Mouse (Mus musculus) embryonic facial prominence, embryonic 14.5 days (tissue): ENCODE measurements around the gene Rps27a. TPM values are rescaled to one million over a fixed set of nuclear protein-coding genes. Genes with fewer than 3 reads are reported as not detected.

ENCODE experiments used
- ATAC-seq: fragments of 200-750 bp; cut with Nextera tagmentation; 2 replicates; pipeline ENCODE4 v1.8.0; 2017; ENCODE audit warnings: low read depth, moderate number of reproducible peaks, moderate TSS enrichment
- DNase-seq: peaks from one replicate; pipeline ENCODE4 v3.0.0-alpha.2; 2015; ENCODE audit warnings: low spot score
- H3K27ac ChIP-seq: fragments of 300-500 bp; sonication (generic); replicated peaks from 2 replicates; pipeline ENCODE4 v1.5.1; 2014; ENCODE audit warnings: low read depth, mild to moderate bottlenecking, low read length, moderate library complexity
- H3K27me3 ChIP-seq: fragments of 300-500 bp; sonication (generic); replicated peaks from 2 replicates; pipeline ENCODE4 v1.6.1; 2014; ENCODE audit warnings: low read length; ENCODE audit not compliant: control insufficient read depth, insufficient read depth
- H3K36me3 ChIP-seq: fragments of 300-500 bp; sonication (generic); 2 replicates; pipeline ENCODE4 v1.6.1; 2014; ENCODE audit warnings: low read length, mixed read lengths; ENCODE audit not compliant: control insufficient read depth, insufficient read depth
- H3K4me1 ChIP-seq: fragments of 300-500 bp; sonication (generic); 2 replicates; pipeline ENCODE4 v1.6.1; 2014; ENCODE audit warnings: antibody characterized with exemption, low read length; ENCODE audit not compliant: control insufficient read depth, insufficient read depth
- H3K4me2 ChIP-seq: fragments of 300-500 bp; sonication (generic); 2 replicates; pipeline ENCODE4 v1.6.1; 2014; ENCODE audit warnings: low read depth, mild to moderate bottlenecking, low read length, moderate library complexity, mixed read lengths
- H3K4me3 ChIP-seq: fragments of 300-500 bp; sonication (generic); 2 replicates; pipeline ENCODE4 v1.5.1; 2014; ENCODE audit warnings: low read depth, mild to moderate bottlenecking, low read length
- H3K9ac ChIP-seq: fragments of 300-500 bp; sonication (generic); 2 replicates; pipeline ENCODE4 v1.6.1; 2014; ENCODE audit warnings: low read depth, mild to moderate bottlenecking, low read length, moderate library complexity, mixed read lengths
- H3K9me3 ChIP-seq: fragments of 300-500 bp; sonication (generic); 2 replicates; pipeline ENCODE4 v1.6.1; 2016; ENCODE audit warnings: low read length; ENCODE audit not compliant: control insufficient read depth
- WGBS: fragments of 180-500 bp; shearing (Covaris S2); extraction: QIAGEN DNeasy Blood & Tissue Kit; methylation state at CpG from one replicate; pipeline ENCODE4 v1.1.7; 2014; 5-methylcytosine and 5-hydroxymethylcytosine counted together
- polyA plus RNA-seq: library from polyadenylated mRNA; unstranded; fragments of >200 nt; fragmentation: Nextera tagmentation; extraction: Ambion mirVana; gene quantifications from 2 replicates; pipeline ENCODE4 v1.2.1, GENCODE M21; 2014

Gene Rps27a
- polyA plus RNA-seq, 1 experiment from 2014 or later: 1,473 TPM

DNA sequence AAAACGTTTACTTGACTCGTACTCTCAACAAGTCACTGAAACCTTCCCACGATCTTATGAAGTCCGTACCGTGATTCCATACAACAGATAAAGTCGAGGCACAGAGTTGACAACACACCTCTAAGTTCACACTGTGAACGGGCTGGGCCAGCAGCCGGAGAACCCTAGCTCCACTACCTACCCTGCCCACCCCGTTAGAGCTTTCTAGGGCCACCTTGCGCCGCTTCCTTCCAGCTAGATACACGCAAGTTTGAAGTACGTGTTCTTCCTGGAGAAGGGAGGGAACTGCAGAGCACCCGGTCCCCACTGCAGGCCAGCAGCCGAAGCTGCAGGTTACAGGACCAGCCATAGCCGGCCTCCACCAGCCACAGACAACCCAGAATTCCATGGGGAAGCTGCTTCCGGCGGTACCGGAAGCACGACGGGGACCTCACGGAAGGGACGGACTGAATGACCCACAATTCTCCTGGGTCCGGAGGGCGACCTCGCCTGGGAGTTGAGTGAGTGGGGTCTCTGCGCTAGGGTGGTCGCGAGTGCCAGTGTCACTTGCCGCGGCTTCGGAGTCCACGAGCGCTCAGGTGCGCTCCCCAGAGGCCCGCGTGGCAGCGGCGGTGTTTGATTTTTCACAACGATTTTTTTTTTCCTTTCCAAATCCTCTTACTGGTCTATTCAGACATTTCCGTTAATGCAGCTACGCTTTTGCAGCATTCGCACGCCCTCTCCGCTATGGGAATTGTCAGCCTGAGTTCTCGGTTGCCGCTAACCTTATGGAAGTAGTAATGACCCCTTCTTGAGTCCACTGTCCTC, 21.7 kb downstream of the Rps27a start, which contains the start of gene Mtif2:
Gene Mtif2, plus strand, starts transcription at position 421 of the 807 bp plus-strand sequence.
- Histone ChIP-seq H3K27me3 (no peaks in the 10 kb centered on the region), H3K4me3 (peak within 1 kb of the TSS; percentile 71), H3K36me3 (peaks cover 12% of the 10 kb centered on the region), H3K9ac (peak within 1 kb of the TSS; percentile 85), H3K4me1 (peaks cover 8% of the 10 kb centered on the region), H3K4me2 (peak within 1 kb of the TSS; percentile 75), H3K27ac (peak within 1 kb of the TSS; percentile 87), H3K9me3 (no peaks in the 10 kb centered on the region)
- 4% methylated on average over 47 of the region's 47 CpGs for WGBS
- peak; percentile 92 for DNase-seq
- ATAC-seq: peak; percentile 94

DNA sequence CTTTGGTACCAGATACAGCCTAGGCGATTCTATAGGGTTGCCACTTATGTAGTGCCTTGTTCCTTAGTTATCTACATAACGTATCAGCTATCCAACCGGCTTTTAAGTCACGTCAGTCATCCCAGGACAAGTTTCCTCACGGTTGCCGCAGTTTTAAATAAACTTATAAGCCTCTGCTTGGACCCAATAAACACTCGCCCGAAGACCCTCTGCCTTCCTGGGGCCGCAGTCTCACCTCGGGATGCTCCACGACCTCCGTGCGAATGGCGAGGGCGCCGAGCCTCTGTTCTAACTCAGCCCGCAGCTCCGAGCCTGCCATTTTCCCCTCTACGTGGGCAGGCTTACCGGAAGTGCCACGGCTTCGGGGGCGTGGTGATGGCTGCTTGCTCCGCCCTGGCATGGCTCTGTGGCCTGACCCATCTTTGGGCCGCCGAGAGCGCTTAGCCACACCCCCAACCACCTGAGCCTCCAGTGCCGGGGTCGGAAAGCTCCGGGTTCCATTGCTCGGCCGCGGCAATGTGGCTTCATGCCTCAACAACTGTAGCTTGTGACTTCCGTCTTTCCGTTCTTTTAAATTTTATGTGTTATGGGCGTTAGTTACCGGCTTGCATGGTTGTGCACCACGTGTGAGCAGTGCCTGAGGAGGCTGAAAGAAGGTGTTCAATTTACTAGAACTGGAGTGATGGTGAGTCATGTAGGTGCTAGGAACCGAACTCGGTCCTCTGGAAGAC, 33.1 kb downstream of the Rps27a start, which contains the start of gene Prorsd1:
Gene Prorsd1, minus strand, starts transcription at position 352 of the 731 bp plus-strand sequence.
- Histone ChIP-seq H3K36me3 (peaks cover 18% of the 10 kb centered on the region), H3K4me1 (peaks cover 7% of the 10 kb centered on the region; the same call in 1 of the 2 replicates), H3K4me2 (peak within 1 kb of the TSS; percentile 60), H3K4me3 (peak within 1 kb of the TSS; percentile 56), H3K27me3 (no peaks in the 10 kb centered on the region), H3K9ac (peak within 1 kb of the TSS; percentile 66), H3K9me3 (no peaks in the 10 kb centered on the region), H3K27ac (peak within 1 kb of the TSS; percentile 65)
- peak; percentile 96 for DNase-seq
- ATAC-seq: peak; percentile 99
- WGBS: 4% methylated on average over 40 of the region's 40 CpGs

DNA sequence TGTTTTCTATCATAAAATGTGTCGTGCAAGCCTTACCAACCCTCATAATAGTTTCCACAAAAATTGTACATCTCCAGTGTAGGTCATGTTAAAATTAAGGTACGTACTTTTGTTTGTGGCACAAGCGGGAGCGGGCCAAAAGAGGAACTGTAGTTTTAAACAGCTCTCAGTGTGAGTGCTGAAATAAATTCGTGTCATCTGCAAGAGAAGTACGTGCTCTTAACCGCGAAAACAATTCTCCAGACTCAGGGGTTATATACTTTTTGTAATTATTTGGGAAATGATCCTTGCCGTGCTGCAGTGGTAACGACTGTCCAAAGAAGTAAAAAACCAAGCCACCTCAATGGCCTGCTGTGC, 33.6 kb downstream of the Rps27a start:
- DNase-seq (peak; percentile 29), ATAC-seq (no peak; the same call in 1 of the 2 replicates)
- Histone ChIP-seq H3K36me3 (peaks cover 18% of the 10 kb centered on the region), H3K9ac (peak overlapping the region; percentile 66), H3K27ac (peak overlapping the region; percentile 65), H3K9me3 (no peaks in the 10 kb centered on the region), H3K4me2 (peak overlapping the region; percentile 60), H3K4me1 (peaks cover 7% of the 10 kb centered on the region; the same call in 1 of the 2 replicates), H3K4me3 (peak overlapping the region; percentile 56), H3K27me3 (no peaks in the 10 kb centered on the region)
- 19% methylated on average over 10 of the region's 10 CpGs for WGBS

DNA sequence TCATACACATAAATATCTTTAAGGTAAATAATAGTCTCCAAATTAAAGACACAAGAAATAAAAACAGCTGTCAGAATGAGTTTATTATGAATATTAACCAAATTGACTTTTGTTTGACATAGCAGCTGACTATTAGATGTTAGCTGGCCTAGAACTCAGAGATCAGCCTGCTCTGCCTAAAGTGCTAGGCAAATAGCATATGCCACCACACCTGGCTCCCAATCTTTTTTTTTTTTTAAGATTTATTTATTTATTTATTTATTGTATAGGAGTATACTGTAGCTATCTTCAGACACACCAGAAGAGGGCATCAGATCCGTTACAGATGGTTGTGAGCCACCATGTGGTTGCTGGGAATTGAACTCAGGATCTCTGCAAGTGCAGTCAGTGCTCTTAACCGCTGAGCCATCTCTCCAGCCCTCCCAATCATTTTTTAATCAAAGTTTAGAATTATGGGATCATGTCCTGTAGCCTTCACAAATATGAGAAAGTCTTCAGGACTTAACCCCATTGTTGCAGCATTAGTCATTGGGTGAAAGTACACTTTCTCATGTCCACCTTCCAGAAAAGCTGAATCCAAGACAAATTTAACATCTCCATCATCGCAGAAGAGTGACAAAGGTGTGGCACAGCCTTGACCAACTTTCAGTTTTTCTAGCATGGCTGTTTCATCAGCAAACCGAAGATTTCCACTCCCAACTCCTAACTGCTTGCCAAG, 34.9 kb downstream of the Rps27a start:
- no peak overlapping the region for H3K4me2 ChIP-seq
- peaks cover 18% of the 10 kb centered on the region for H3K36me3 ChIP-seq
- WGBS: 90% methylated on average over 4 of the region's 4 CpGs
- H3K4me1 ChIP-seq: peaks cover 7% of the 10 kb centered on the region; the same call in 1 of the 2 replicates
- no peaks in the 10 kb centered on the region for H3K27me3 ChIP-seq
- no peak for DNase-seq
- no peak for ATAC-seq
- H3K9ac ChIP-seq: no peak overlapping the region
- H3K4me3 ChIP-seq: no peak overlapping the region
- no peak overlapping the region for H3K27ac ChIP-seq
- no peaks in the 10 kb centered on the region for H3K9me3 ChIP-seq

DNA sequence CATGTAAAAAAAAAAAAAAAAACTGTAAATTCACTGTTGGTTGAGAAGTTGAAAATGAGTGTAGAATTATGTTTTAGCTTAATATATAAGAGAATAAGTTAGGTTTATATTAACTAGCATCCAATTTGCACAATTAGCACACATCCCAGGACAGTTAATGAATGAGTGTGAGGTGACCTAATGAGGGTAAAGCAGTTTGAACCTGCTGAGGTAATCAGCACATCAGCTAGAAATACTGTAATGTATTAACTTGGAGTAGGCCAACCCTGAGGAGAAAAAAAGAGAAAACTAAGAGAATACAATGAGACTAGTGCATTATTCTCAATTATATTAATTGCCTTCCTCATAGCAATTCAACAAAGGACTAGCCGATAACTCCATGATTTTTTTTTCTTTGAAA, 38.5 kb downstream of the Rps27a start:
- ATAC-seq: no peak

DNA sequence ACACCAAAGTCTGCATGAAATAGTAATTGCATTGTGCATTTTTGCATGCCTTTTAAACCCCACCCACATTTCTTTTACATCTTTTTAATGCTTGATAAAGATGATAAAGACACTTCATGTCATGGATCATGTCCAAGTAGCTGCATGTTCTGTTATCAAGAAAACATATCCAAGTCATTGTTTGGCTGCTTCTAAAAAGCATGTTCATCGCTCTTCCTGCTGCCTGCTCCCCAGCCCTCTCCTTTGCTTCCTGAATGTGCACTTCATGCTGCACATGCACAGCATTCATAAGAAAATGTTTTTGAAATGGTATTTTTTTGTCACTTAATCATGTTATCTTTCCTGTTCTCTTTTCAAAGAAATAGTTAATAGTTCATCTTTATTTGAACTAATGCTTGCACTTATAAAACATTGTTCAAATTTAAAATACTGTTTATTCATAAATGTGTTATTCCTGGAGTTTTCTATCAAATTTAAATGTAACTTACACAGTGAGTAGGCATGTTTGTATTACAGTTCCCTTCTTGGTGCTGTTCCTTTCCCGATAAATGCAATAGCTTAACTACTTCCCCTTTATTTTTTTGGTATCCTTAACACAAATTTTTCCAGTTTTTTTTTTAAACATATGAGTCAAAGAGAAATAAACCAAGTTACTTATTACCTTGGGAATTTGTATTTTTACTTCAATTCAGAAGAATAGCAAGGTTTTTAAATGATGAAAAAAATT, 42.8 kb downstream of the Rps27a start:
- Histone ChIP-seq H3K9me3 (no peaks in the 10 kb centered on the region), H3K4me1 (no peaks in the 10 kb centered on the region), H3K4me3 (no peak overlapping the region), H3K4me2 (no peak overlapping the region), H3K27me3 (no peaks in the 10 kb centered on the region), H3K9ac (no peak overlapping the region), H3K36me3 (peaks cover 43% of the 10 kb centered on the region), H3K27ac (no peak overlapping the region)
- WGBS: 94% methylated on average over 2 of the region's 2 CpGs
- no peak for ATAC-seq
- DNase-seq: no peak

More for the DNA sequence above, 38.5 kb downstream of the Rps27a start:
- no peaks in the 10 kb centered on the region for H3K9me3 ChIP-seq
- no peak overlapping the region for H3K9ac ChIP-seq
- peaks cover 37% of the 10 kb centered on the region for H3K36me3 ChIP-seq
- no peak overlapping the region for H3K4me2 ChIP-seq
- H3K27me3 ChIP-seq: no peaks in the 10 kb centered on the region
- no peak overlapping the region for H3K27ac ChIP-seq
- DNase-seq: no peak
- H3K4me1 ChIP-seq: peaks cover 7% of the 10 kb centered on the region; the same call in 1 of the 2 replicates
- no peak overlapping the region for H3K4me3 ChIP-seq
- WGBS: 98% methylated on average over 1 of the region's 1 CpGs

DNA sequence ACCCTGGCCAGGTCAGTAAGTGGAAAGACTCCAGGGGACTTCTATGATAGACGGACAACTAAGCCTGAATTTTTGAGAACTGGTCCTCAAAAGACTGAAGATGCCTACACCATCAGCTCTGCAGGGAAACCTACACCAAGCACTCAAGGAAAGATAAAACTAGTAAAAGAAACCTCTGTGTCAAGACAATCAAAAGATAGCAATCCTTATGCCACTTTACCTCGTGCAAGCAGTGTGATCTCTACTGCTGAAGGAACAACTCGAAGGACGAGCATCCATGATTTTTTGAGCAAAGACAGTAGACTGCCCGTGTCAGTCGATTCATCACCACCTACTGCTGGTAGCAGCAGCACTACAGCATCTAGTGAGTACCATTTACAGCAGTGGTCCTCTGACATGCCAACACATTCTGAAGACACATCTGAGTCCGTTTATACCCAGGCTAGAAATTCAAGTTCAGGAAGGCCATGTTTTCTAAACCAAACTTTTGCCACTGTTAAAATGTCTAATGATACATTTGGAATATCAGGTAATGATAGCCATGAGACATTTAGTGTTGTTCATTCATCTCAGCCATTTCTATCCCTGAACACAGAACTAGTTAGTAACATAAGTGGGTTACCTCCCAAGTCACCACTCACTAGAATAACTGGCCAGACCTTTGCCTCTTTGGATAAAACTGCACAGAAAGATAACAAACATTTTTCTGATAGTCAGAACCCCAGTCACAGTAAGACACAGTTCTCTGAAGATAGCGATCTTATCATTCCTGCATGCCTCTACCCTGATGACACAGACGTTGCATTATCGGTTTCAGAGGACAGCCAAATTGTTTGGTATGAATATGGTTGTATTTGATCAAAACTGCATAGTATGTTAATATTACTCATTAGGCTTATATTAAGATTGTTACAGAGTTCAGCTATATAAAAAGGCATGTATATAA, 43.7 kb downstream of the Rps27a start:
- H3K9ac ChIP-seq: no peak overlapping the region

More for the DNA sequence above, 43.7 kb downstream of the Rps27a start:
- DNase-seq (no peak), ATAC-seq (no peak)
- H3K27ac ChIP-seq: no peak overlapping the region
- H3K4me1 ChIP-seq: no peaks in the 10 kb centered on the region
- no peak overlapping the region for H3K4me2 ChIP-seq
- H3K4me3 ChIP-seq: no peak overlapping the region
- peaks cover 47% of the 10 kb centered on the region for H3K36me3 ChIP-seq
- H3K9me3 ChIP-seq: no peaks in the 10 kb centered on the region
- 88% methylated on average over 10 of the region's 10 CpGs for WGBS
- no peaks in the 10 kb centered on the region for H3K27me3 ChIP-seq
